Mouse (Mus musculus): ENCODE results near the gene BC025920. TPM values are rescaled to one million over a fixed set of nuclear protein-coding genes. Genes with fewer than 3 reads are reported as not detected.

Gene BC025920
- polyA plus RNA-seq, 1 experiment from 2014 or later, result 2.3 TPM

- peaks cover 34% of the 10 kb centered on the region for H3K27me3 ChIP-seq (replicated peaks)
- H3K4me3 ChIP-seq (replicated peaks), result 0 out of 2 replicates have a peak overlapping the region, but pooled peaks have one; percentile 2
- peak; percentile 14; the same call in 1 of the 2 replicates for ATAC-seq (ENCODE audit: low FRiP score)
- peak overlapping the region; percentile 49 for H3K4me2 ChIP-seq
- H3K27ac ChIP-seq (replicated peaks), result peak overlapping the region; percentile 10; the same call in 1 of the 2 replicates
- H3K4me1 ChIP-seq, result peaks cover 44% of the 10 kb centered on the region
- H3K36me3 ChIP-seq, result no peaks in the 10 kb centered on the region
- 5% methylated on average over 10 of the region's 12 CpGs for WGBS
- no peaks in the 10 kb centered on the region for H3K9me3 ChIP-seq (replicated peaks)
- no peak overlapping the region for H3K9ac ChIP-seq (replicated peaks)
These were observed 8.7 kb upstream of the BC025920 start for GRCm38 (mm10) chr10:81597137-81597950.

- Histone ChIP-seq H3K27me3 (replicated peaks) (peaks cover 24% of the 10 kb centered on the region), H3K9me3 (replicated peaks) (no peaks in the 10 kb centered on the region), H3K4me1 (peaks cover 47% of the 10 kb centered on the region), H3K36me3 (no peaks in the 10 kb centered on the region), H3K4me2 (no peak overlapping the region), H3K4me3 (replicated peaks) (no peak overlapping the region), H3K9ac (replicated peaks) (no peak overlapping the region), H3K27ac (replicated peaks) (no peak overlapping the region)
- ATAC-seq (ENCODE audit: low FRiP score), result no peak
- 27% methylated on average over 3 of the region's 3 CpGs for WGBS
These were observed 7.7 kb upstream of the BC025920 start for GRCm38 (mm10) chr10:81598342-81598741.

GRCm38 (mm10) chr10:81598871-81599270 lies 7.2 kb upstream of the BC025920 start:
- Histone ChIP-seq H3K27me3 (replicated peaks) (peaks cover 20% of the 10 kb centered on the region), H3K27ac (replicated peaks) (no peak overlapping the region)

GRCm38 (mm10) chr10:81599630-81600029 lies 6.4 kb upstream of the BC025920 start:
- H3K27ac ChIP-seq (replicated peaks), result no peak overlapping the region
- H3K4me3 ChIP-seq (replicated peaks), result no peak overlapping the region
- H3K27me3 ChIP-seq (replicated peaks), result peaks cover 12% of the 10 kb centered on the region
- no peak for ATAC-seq (ENCODE audit: low FRiP score)
- H3K9me3 ChIP-seq (replicated peaks), result no peaks in the 10 kb centered on the region
- 77% methylated on average over 5 of the region's 5 CpGs for whole genome bisulfite sequencing
- no peaks in the 10 kb centered on the region for H3K36me3 ChIP-seq
- no peak overlapping the region for H3K4me2 ChIP-seq
- H3K9ac ChIP-seq (replicated peaks), result no peak overlapping the region
- H3K4me1 ChIP-seq, result peaks cover 51% of the 10 kb centered on the region

More at GRCm38 (mm10) chr10:81598871-81599270, 7.2 kb upstream of the BC025920 start:
- Histone ChIP-seq H3K9ac (replicated peaks) (no peak overlapping the region), H3K9me3 (replicated peaks) (no peaks in the 10 kb centered on the region), H3K4me1 (peaks cover 47% of the 10 kb centered on the region), H3K36me3 (no peaks in the 10 kb centered on the region), H3K4me2 (no peak overlapping the region), H3K4me3 (replicated peaks) (no peak overlapping the region)
- ATAC-seq (ENCODE audit: low FRiP score), result no peak
- 49% methylated on average over 6 of the region's 6 CpGs for WGBS

GRCm38 (mm10) chr10:81600096-81600495 lies 6.0 kb upstream of the BC025920 start:
- H3K9me3 ChIP-seq (replicated peaks), result no peaks in the 10 kb centered on the region
- H3K4me1 ChIP-seq, result peaks cover 55% of the 10 kb centered on the region
- 51% methylated on average over 10 of the region's 10 CpGs for WGBS
- H3K4me2 ChIP-seq, result no peak overlapping the region
- no peak overlapping the region for H3K9ac ChIP-seq (replicated peaks)
- ATAC-seq (ENCODE audit: low FRiP score), result no peak
- H3K4me3 ChIP-seq (replicated peaks), result no peak overlapping the region
- no peak overlapping the region for H3K27ac ChIP-seq (replicated peaks)
- H3K27me3 ChIP-seq (replicated peaks), result peaks cover 8% of the 10 kb centered on the region; the same call in 1 of the 2 replicates
- no peaks in the 10 kb centered on the region for H3K36me3 ChIP-seq

GRCm38 (mm10) chr10:81600738-81601203 lies 5.3 kb upstream of the BC025920 start, which contains the start of gene Tle6:
TSS of gene Tle6 (minus strand) at chr10:81601073.
- peak; percentile 62 for ATAC-seq (ENCODE audit: low FRiP score)
- peak within 1 kb of the TSS; percentile 23; the same call in 1 of the 2 replicates for H3K9ac ChIP-seq (replicated peaks)
- peak within 1 kb of the TSS; percentile 72 for H3K4me2 ChIP-seq
- H3K36me3 ChIP-seq, result no peaks in the 10 kb centered on the region
- H3K4me1 ChIP-seq, result peaks cover 55% of the 10 kb centered on the region
- peaks cover 3% of the 10 kb centered on the region; the same call in 1 of the 2 replicates for H3K27me3 ChIP-seq (replicated peaks)
- under 1% methylated on average over 28 of the region's 28 CpGs for WGBS
- H3K4me3 ChIP-seq (replicated peaks), result peak within 1 kb of the TSS; percentile 33
- no peaks in the 10 kb centered on the region for H3K9me3 ChIP-seq (replicated peaks)
- no peak within 1 kb of the TSS for H3K27ac ChIP-seq (replicated peaks)

- Histone ChIP-seq H3K9ac (replicated peaks) (no peak overlapping the region), H3K36me3 (no peaks in the 10 kb centered on the region), H3K27me3 (replicated peaks) (no peaks in the 10 kb centered on the region), H3K9me3 (replicated peaks) (no peaks in the 10 kb centered on the region), H3K27ac (replicated peaks) (no peak overlapping the region), H3K4me2 (peak overlapping the region; percentile 72), H3K4me3 (replicated peaks) (peak overlapping the region; percentile 33), H3K4me1 (peaks cover 50% of the 10 kb centered on the region)
- 30% methylated on average over 7 of the region's 7 CpGs for WGBS
- no peak for ATAC-seq (ENCODE audit: low FRiP score)
These were observed 4.6 kb upstream of the BC025920 start for GRCm38 (mm10) chr10:81601396-81601905.

GRCm38 (mm10) chr10:81602741-81603151 lies 3.3 kb upstream of the BC025920 start:
- peak overlapping the region; percentile 33; the same call in 1 of the 2 replicates for H3K27ac ChIP-seq (replicated peaks)
- WGBS, result 11% methylated on average over 4 of the region's 4 CpGs
- ATAC-seq (ENCODE audit: low FRiP score), result no peak

GRCm38 (mm10) chr10:81604019-81604967 lies 1.8 kb upstream of the BC025920 start:
- H3K9ac ChIP-seq (replicated peaks), result 0 out of 2 replicates have a peak overlapping the region, but pooled peaks have one; percentile 5

More at GRCm38 (mm10) chr10:81602741-81603151, 3.3 kb upstream of the BC025920 start:
- no peak overlapping the region for H3K4me3 ChIP-seq (replicated peaks)
- peaks cover 45% of the 10 kb centered on the region for H3K4me1 ChIP-seq
- H3K4me2 ChIP-seq, result no peak overlapping the region
- H3K9me3 ChIP-seq (replicated peaks), result no peaks in the 10 kb centered on the region
- no peaks in the 10 kb centered on the region for H3K27me3 ChIP-seq (replicated peaks)
- H3K9ac ChIP-seq (replicated peaks), result no peak overlapping the region
- no peaks in the 10 kb centered on the region for H3K36me3 ChIP-seq

GRCm38 (mm10) chr10:81604968-81605665 lies 953 bp upstream of the BC025920 start:
- H3K9me3 ChIP-seq (replicated peaks), result no peaks in the 10 kb centered on the region
- no peaks in the 10 kb centered on the region for H3K36me3 ChIP-seq
- peak overlapping the region; percentile 57 for H3K9ac ChIP-seq (replicated peaks)
- H3K4me2 ChIP-seq, result peak overlapping the region; percentile 90
- peaks cover 42% of the 10 kb centered on the region for H3K4me1 ChIP-seq
- H3K27me3 ChIP-seq (replicated peaks), result no peaks in the 10 kb centered on the region
- peak; percentile 46 for ATAC-seq (ENCODE audit: low FRiP score)
- 21% methylated on average over 29 of the region's 29 CpGs for WGBS
- peak overlapping the region; percentile 94 for H3K27ac ChIP-seq (replicated peaks)
- peak overlapping the region; percentile 61 for H3K4me3 ChIP-seq (replicated peaks)

More at GRCm38 (mm10) chr10:81604019-81604967, 1.8 kb upstream of the BC025920 start:
- H3K4me1 ChIP-seq, result peaks cover 42% of the 10 kb centered on the region
- 86% methylated on average over 12 of the region's 12 CpGs for WGBS
- H3K36me3 ChIP-seq, result no peaks in the 10 kb centered on the region
- no peaks in the 10 kb centered on the region for H3K9me3 ChIP-seq (replicated peaks)
- no peaks in the 10 kb centered on the region for H3K27me3 ChIP-seq (replicated peaks)
- peak overlapping the region; percentile 90 for H3K4me2 ChIP-seq
- ATAC-seq (ENCODE audit: low FRiP score), result no peak
- peak overlapping the region; percentile 61; the same call in 1 of the 2 replicates for H3K4me3 ChIP-seq (replicated peaks)
- peak overlapping the region; percentile 94; the same call in 1 of the 2 replicates for H3K27ac ChIP-seq (replicated peaks)

Data from neural tube, embryonic 15.5 days (tissue).